Mouse (Mus musculus): Measurements from ENCODE around the gene Ntf5.
A peak's percentile ranks its signal among the peaks of the same experiment; 100 is the strongest.
"Not testable (repeated sequence)": the region's sequence is repeated elsewhere in the genome, so short reads cannot be mapped to it uniquely, and the experiment has no call there.

GRCm38 (mm10) chr7:45396337-45396775 lies 17.1 kb upstream of the Ntf5 start:
- TF ChIP-seq CTCF (conservative IDR thresholded peaks at IDR 0.05 in 1 of 2, IDR thresholded peaks at IDR 0.05 in 1 of 2; ENCODE audit: low read depth in 2 of 2, low read length in 2 of 2) = peak in 1 of 2 experiments; percentile 30; a peak in 2 of 4 replicates
- not testable (repeated sequence) for TF ChIP-seq POLR2A, USF1, MYC, ZMIZ1, POLR2AphosphoS2, IRF4, ZC3H11A (IDR thresholded peaks at IDR 0.05; ENCODE audit: low read depth, low read length)

Measured in CH12.LX (cell line).